Mouse (Mus musculus) liver, postnatal 0 days (tissue): ENCODE data around the gene Gabarap. TPM values are rescaled to one million over a fixed set of nuclear protein-coding genes. Genes with fewer than 3 reads are reported as not detected.

Source experiments
- ATAC-seq: fragments of 200-750 bp; cut with Nextera tagmentation; 2 replicates; pipeline ENCODE4 v1.8.0; 2017; ENCODE audit warnings: mild to moderate bottlenecking, moderate library complexity
- DNase-seq: peaks from one replicate; pipeline ENCODE4 v3.0.0-alpha.2; 2016
- H3K27ac ChIP-seq: fragments of 300-500 bp; sonication (generic); 2 replicates; pipeline ENCODE4 v1.5.1; 2014; ENCODE audit warnings: antibody characterized with exemption, moderate library complexity, mild to moderate bottlenecking, low read depth
- H3K27me3 ChIP-seq: fragments of 300-500 bp; sonication (generic); 2 replicates; pipeline ENCODE4 v1.6.1; 2014; ENCODE audit warnings: low read length, control low read depth, mixed read lengths; ENCODE audit not compliant: insufficient read depth
- H3K36me3 ChIP-seq: fragments of 300-500 bp; sonication (generic); replicated peaks from 2 replicates; pipeline ENCODE4 v1.6.1; 2014; ENCODE audit warnings: mild to moderate bottlenecking, control low read depth, low read length, moderate library complexity, mixed read lengths; ENCODE audit not compliant: insufficient read depth
- H3K4me1 ChIP-seq: fragments of 300-500 bp; sonication (generic); 2 replicates; pipeline ENCODE4 v1.6.1; 2014; ENCODE audit warnings: antibody characterized with exemption, mild to moderate bottlenecking, control low read depth; ENCODE audit not compliant: insufficient read depth
- H3K4me2 ChIP-seq: fragments of 300-500 bp; sonication (generic); 2 replicates; pipeline ENCODE4 v1.6.1; 2014; ENCODE audit warnings: low read depth, mild to moderate bottlenecking, low read length, moderate library complexity, mixed read lengths
- H3K4me3 ChIP-seq: fragments of 300-500 bp; sonication (generic); 2 replicates; pipeline ENCODE4 v1.5.1; 2014; ENCODE audit warnings: low read depth, low read length
- H3K9ac ChIP-seq: fragments of 300-500 bp; sonication (generic); replicated peaks from 2 replicates; pipeline ENCODE4 v1.6.1; 2014; ENCODE audit warnings: mild to moderate bottlenecking, moderate library complexity
- H3K9me3 ChIP-seq: fragments of 300-500 bp; sonication (generic); 2 replicates; pipeline ENCODE4 v1.6.1; 2016; ENCODE audit warnings: mild to moderate bottlenecking, control low read depth, low read length, mixed read lengths
- CTCF ChIP-seq: sonication (generic); IDR thresholded peaks from 2 replicates; pipeline ENCODE4 v1.5.1; 2016; ENCODE audit warnings: antibody characterized with exemption, low read depth
- EP300 ChIP-seq: IDR thresholded peaks from 2 replicates; pipeline ENCODE4 v1.6.1; 2016; ENCODE audit warnings: antibody characterized with exemption, low read depth, mild to moderate bottlenecking
- WGBS: fragments of 180-500 bp; shearing (Covaris S2); extraction: QIAGEN DNeasy Blood & Tissue Kit; methylation state at CpG from one replicate; pipeline ENCODE4 v1.1.7; 2014; ENCODE audit not compliant: insufficient replicate concordance; 5-methylcytosine and 5-hydroxymethylcytosine counted together
- polyA plus RNA-seq: library from polyadenylated mRNA; unstranded; fragments of >200 nt; fragmentation: Nextera tagmentation; extraction: Ambion mirVana; gene quantifications from 2 replicates; pipeline ENCODE4 v1.2.1, GENCODE M21; 2015

The Gabarap gene
- 305 and 324 TPM in 2 replicates for polyA plus RNA-seq

DNA sequence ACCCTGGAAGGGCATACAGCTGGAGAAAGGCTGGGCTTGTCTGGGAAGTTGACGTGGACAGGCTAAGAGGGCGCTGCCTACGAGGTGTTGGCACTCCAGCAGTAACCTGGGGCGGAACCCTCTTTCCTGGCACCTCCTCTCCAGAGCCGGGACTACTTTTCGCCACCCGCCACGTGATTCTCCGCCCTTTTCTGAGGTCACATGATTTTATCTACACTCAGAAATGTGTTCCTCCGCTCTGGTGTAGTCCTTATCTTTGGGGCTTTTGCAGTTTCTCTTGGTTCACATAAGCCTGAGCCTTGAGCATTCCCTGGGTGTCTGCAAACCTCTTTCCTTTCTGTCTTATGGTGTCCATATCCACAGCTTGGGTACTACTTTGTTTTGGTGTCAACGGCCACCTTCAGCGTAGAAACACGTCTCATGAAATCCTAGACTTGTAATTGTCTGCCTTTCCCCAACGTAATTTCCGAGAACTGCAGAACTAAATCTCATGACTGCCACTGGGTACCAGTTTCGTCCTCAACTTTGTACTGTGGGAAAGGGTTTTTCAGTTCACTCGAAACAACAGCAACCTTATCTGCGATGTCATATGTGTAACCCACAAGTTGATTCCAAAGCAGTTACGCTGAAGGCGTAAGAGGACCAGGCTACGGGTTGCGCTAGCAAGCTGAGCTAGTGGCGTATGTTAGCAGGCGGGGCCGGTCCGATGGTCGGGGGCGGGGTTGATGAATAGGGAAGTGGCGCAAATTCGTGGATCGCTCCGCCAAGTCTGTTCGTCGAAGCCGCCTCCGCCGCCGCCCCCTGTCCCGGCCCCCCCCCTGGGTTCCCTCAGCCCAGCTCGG, at the start of gene Gabarap:
Gabarap (plus strand) TSS at position 294 of the 842 bp plus-strand sequence.
- ATAC-seq (peak; percentile 79), DNase-seq (peak; percentile 97)
- no peaks in the 10 kb centered on the region for H3K27me3 ChIP-seq
- H3K36me3 ChIP-seq, result peaks cover 48% of the 10 kb centered on the region
- peak within 1 kb of the TSS; percentile 86 for H3K9ac ChIP-seq
- H3K9me3 ChIP-seq, result no peaks in the 10 kb centered on the region
- peaks cover 22% of the 10 kb centered on the region for H3K4me1 ChIP-seq
- H3K4me3 ChIP-seq, result peak within 1 kb of the TSS; percentile 79
- TF ChIP-seq CTCF (peak; percentile 15; the same call in 1 of the 2 replicates), EP300 (peak; percentile 80)
- peak within 1 kb of the TSS; percentile 84 for H3K27ac ChIP-seq
- peak within 1 kb of the TSS; percentile 70 for H3K4me2 ChIP-seq
- WGBS, result under 1% methylated on average over 38 of the region's 40 CpGs

DNA sequence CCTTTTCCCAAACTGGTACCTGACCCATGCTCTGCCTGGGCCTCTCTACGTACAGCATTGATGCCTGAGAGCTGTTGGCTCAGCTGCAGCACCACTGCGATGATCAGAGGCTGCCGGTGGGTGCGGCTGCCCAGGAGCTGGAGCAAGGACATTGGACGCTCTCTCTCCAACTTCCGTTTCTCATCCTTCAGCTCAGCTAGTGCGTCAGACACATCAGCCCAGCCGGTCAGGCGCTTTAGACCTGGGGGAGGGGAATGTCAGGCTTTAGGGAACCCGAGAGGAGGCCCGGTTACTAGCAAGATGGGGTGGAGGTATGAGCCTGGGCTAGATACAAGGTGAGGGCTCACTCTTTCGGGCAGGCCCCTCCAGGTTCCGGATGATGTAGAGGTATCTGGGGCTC, 45.7 kb upstream of the Gabarap start:
- no peaks in the 10 kb centered on the region for H3K9me3 ChIP-seq
- no peak overlapping the region; the same call in 1 of the 2 replicates for H3K9ac ChIP-seq
- TF ChIP-seq CTCF (no peak), EP300 (no peak)
- H3K27ac ChIP-seq, result peak overlapping the region; percentile 85; the same call in 1 of the 2 replicates
- H3K4me2 ChIP-seq, result peak overlapping the region; percentile 93
- DNase-seq, result no peak
- peak overlapping the region; percentile 73 for H3K4me3 ChIP-seq
- peaks cover 10% of the 10 kb centered on the region for H3K36me3 ChIP-seq
- ATAC-seq, result no peak
- peaks cover 20% of the 10 kb centered on the region for H3K4me1 ChIP-seq
- H3K27me3 ChIP-seq, result peaks cover 20% of the 10 kb centered on the region; the same call in 1 of the 2 replicates
- WGBS, result 82% methylated on average over 13 of the region's 13 CpGs

GRCm38 (mm10) chr11:69945997-69946891, 44.7 kb upstream of the Gabarap start:
- ATAC-seq, result peak; percentile 71
- no peaks in the 10 kb centered on the region for H3K9me3 ChIP-seq
- peak overlapping the region; percentile 93 for H3K4me2 ChIP-seq
- H3K27ac ChIP-seq, result peak overlapping the region; percentile 85
- H3K4me3 ChIP-seq, result peak overlapping the region; percentile 73
- peaks cover 20% of the 10 kb centered on the region for H3K4me1 ChIP-seq
- H3K36me3 ChIP-seq, result peaks cover 10% of the 10 kb centered on the region
- peak; percentile 71 for DNase-seq
- 82% methylated on average over 18 of the region's 18 CpGs for WGBS
- TF ChIP-seq EP300, result peak; percentile 85
- TF ChIP-seq CTCF, result no peak
- peak overlapping the region; percentile 78 for H3K9ac ChIP-seq
- peaks cover 22% of the 10 kb centered on the region; the same call in 1 of the 2 replicates for H3K27me3 ChIP-seq

DNA sequence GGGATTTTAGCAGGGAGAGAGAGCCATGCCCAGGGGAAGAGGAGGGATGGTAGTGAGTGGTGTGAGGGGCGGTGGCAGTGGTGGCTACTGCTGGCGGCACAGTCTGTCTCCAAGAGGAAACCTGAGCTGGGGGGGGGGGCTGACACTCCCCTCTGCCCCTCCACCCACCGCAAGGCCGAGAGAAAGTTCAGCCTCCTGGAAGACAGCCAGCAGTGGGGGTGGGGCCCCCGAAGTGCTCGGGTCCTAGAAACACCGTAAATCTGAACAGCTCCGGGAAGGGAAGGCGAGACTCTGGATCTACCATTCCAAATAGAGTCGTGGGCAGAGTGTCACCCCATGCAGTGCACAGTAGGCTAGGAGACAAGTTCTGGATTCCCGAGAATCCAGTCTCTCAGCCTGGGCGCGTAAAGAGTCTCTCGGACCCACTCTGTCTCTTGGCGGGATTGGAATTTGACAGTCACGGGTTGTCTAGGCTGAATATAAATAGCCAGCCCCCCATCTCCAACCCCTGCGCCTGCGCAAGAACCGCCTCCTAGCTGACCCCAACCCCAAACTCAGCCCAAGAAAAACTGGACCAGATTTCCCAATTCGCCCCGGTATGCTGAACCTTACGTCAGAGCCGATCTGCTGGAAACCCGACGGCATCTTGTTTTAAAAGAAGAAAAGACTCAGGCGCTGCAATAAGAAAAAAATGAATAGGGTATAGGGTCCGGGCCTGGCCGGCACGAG, 43.4 kb upstream of the Gabarap start:
- peaks cover 10% of the 10 kb centered on the region for H3K36me3 ChIP-seq
- peak overlapping the region; percentile 78 for H3K9ac ChIP-seq
- H3K9me3 ChIP-seq, result no peaks in the 10 kb centered on the region
- H3K27ac ChIP-seq, result peak overlapping the region; percentile 85
- no peak for ATAC-seq
- peaks cover 30% of the 10 kb centered on the region; the same call in 1 of the 2 replicates for H3K27me3 ChIP-seq
- peak; percentile 57 for DNase-seq
- peaks cover 20% of the 10 kb centered on the region for H3K4me1 ChIP-seq
- WGBS, result 16% methylated on average over 29 of the region's 29 CpGs
- no peak for TF ChIP-seq EP300
- no peak for TF ChIP-seq CTCF
- peak overlapping the region; percentile 93 for H3K4me2 ChIP-seq
- H3K4me3 ChIP-seq, result peak overlapping the region; percentile 73

DNA sequence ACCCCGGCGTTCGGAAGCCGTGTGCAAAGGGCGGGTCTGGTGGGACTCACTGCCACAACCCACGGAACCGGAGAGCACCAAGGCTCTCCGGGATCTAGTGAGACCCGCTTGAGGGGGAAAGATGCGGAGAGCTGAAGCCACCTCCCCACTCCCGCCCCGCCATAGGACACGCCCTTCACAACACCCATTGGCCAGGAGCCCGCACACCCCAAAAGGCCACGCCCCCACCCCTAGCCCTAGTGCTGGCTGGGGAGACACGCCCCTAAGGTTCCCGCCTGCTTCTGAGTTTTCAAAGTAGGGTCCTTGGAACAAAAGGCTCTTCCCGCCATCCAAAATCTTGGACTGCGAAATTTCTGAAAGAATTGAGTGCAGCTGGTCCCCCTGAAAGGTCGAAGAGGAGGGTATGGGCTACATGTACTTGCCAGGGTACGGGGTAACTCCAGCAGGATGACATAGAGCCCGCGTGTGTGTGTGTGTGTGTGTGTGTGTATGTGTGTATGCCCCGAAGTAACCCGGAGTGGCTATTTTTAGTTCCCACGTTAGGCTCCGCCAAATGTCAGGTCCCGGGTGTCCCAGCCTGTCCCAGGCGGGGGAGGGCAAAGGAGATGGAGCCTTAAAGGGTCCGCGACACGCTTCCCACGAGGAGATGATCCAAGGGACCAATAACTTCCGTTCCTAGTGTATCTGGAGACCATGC, 42.7 kb upstream of the Gabarap start, which contains the start of gene Slc2a4:
Slc2a4 (minus strand) TSS at position 123 of the 697 bp plus-strand sequence.
- peak within 1 kb of the TSS; percentile 73 for H3K4me3 ChIP-seq
- peaks cover 30% of the 10 kb centered on the region; the same call in 1 of the 2 replicates for H3K27me3 ChIP-seq
- TF ChIP-seq CTCF (no peak), EP300 (no peak)
- peaks cover 10% of the 10 kb centered on the region for H3K36me3 ChIP-seq
- peak within 1 kb of the TSS; percentile 85 for H3K27ac ChIP-seq
- WGBS, result 1% methylated on average over 34 of the region's 34 CpGs
- peaks cover 21% of the 10 kb centered on the region for H3K4me1 ChIP-seq
- DNase-seq, result peak; percentile 97
- H3K9ac ChIP-seq, result peak within 1 kb of the TSS; percentile 78
- H3K4me2 ChIP-seq, result peak within 1 kb of the TSS; percentile 93
- no peaks in the 10 kb centered on the region for H3K9me3 ChIP-seq
- ATAC-seq, result peak; percentile 91
